Mouse (Mus musculus) kidney, adult 8-10 months (tissue): ENCODE results near the gene Igdcc4.

Experiments
- DNase-seq, 2 experiments: peaks; one replicate each; pipeline ENCODE4 v3.0.0; 2022

Gene Igdcc4

GRCm38 (mm10) chr9:65161188-65161587 is 59.9 kb downstream of the Igdcc4 start:
- no peak for DNase-seq

GRCm38 (mm10) chr9:65161881-65162280 is 60.6 kb downstream of the Igdcc4 start:
- no peak for DNase-seq

DNA sequence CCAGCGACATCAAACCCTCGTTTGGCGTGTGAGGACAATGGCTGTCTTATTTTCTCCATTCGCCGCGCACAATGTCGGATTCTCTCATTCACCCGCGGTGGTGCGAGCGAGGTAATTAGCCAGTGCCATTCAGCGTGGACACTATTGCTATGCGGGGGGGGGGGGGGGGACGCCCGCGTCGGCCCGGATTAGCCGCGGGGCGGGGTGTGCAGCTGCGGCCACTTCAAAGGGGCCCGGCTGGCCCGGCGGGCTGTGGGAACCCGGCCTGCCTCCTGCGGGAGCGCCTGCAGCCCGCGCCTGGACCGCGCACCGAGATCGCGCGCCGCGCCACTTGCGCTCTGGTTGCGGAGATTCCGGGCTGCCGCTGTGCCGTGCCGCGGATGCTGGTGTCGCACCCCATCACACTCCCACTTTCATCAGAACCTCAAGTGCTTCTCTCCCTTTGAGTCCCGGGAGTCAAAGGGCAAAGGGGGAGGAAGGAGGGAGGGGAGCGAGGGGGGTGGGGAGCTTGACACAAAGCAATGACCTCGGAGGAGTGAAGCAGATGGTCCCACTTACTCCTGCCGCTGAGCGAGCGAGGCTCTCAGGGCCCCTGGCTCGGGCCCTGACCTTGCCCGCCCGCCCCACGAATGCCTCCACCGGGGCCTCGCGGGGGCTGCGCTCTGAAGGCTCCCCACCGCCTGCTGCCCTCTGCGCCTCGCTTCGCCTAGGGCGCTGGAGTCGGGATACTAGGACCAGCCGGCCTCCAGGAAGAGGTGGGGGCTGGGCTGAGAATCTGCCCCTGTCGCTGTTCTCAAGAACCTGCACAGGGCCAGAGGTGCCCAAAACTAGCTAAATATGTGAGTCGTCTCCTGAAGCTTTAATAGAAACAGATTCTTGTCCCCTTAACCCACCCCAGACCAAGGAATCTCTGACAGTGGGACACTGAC is 61.7 kb downstream of the Igdcc4 start:
- DNase-seq: no peak

GRCm38 (mm10) chr9:65164870-65165269 is 63.6 kb downstream of the Igdcc4 start:
- no peak for DNase-seq

DNA sequence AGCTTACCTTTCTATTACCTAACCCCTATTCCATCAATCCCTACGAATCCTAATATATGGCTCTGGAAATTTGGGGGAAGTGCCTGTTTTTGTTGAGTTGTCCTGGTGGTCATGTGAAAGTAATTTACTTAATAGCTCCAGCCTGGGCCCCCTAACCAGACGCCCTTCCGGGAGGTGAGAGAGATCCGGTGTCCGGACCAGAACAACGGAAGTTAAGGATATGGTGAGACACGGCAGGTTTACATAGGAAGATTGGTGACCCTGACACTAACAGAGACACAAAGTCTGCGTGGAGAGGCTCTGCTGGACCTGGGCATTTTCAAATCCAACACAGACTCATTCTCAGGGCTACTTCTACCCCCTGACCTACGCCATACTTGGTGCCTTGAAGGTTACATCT is 65.1 kb downstream of the Igdcc4 start:
- no peak for DNase-seq

- no peak for DNase-seq
These were observed 67.2 kb downstream of the Igdcc4 start for GRCm38 (mm10) chr9:65168534-65168933.

- no peak for DNase-seq
These were observed 67.7 kb downstream of the Igdcc4 start for GRCm38 (mm10) chr9:65168952-65169351.

- no peak for DNase-seq
These were observed 71.4 kb downstream of the Igdcc4 start for GRCm38 (mm10) chr9:65172654-65173053.

DNA sequence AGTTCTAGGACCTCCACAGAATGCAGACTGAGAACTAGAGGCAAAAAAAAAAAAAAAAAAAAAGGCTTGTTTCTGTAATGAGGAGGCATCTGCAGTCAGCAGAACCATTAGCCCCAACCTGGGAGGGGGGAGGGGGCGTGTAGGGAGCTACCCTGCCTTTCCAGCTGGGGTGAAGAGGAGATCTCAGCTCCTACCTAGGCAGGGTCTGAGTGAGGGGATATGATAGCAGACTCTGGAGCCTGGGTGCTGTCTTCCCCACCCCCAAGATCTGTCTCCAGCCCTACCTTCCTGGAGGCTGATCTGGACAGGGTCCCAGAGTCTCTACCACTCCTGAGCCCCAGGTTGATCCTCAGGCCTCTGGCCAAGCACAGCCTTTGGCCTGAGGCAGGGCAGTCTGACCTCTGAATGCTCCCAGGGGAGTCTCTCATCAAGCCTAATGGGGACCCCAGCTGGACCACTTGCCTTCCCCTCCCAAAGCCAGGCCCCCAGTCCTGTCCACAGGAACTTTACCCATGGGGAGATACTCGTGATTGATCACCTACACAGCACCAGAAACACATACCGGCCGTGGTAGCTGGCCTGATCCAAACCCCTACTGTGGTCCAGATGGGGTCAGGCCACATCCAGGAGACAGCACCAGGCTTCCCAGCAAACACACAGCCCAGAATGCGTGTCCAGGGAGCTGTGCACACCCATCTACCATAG is 74.1 kb downstream of the Igdcc4 start:
- DNase-seq: no peak

DNA sequence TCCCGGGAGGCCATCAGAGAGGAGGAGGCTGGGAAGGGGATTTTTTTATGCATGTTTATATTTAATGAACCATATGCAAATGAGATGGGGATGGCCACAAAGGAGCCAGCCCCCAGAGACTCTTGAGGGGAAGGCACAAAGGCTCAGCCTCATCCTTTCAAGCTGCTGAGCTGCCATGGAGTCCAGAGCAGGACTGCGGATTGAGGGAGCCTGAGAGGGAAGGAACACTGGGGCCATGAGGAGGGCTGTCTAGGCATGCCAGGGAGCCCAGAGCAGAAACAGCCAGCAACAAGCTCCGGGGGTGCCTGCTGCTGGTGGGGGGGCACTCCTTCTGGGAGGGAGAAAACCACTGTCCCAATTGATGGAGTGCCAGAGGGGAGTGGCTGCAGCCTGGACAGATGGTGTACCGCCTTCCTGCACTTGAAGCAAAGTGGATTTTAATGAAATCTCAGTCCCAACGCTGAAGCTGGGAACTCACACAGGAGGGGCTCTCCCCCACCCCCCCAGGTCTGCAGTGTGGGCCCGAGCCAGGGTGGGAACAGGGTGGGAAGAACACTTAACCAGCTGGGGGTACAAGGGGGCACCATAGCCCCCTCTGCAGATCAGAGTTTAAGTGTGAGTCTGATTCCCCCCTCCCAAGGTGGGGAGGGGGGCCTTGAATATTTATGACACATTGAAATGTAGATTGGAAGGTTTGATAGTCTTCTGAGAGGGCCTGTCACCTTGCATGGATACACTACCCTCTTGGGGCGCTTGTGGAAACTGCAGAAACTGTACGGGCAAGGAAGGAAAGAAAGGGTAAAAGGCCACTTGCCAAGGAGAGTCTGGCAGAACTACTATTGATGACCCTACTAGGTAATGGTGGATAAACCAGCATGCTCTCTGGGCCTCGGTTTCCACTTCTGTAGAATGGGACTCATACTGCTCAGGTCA is 74.9 kb downstream of the Igdcc4 start:
- DNase-seq: no peak

- DNase-seq: no peak
These were observed 76.2 kb downstream of the Igdcc4 start for GRCm38 (mm10) chr9:65177497-65177896.

DNA sequence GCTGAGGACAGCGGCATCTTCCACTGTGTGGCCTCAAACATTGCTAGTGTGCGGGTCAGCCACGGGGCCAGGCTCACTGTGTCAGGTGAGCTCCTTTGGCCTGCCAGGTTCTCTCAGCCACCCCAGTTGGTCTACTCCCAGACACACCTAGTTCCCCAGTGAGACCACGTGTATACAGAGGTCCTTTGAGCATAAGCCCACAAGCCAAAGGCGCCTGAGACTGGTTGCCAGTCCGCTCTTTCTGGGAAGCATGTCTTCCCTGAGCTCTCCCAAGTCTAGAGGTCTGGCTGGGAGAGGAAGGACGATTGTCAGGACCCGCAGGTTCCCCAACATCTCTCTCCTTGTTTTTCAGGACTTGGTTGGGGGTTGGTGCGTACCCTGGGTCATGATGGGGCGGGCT is 76.6 kb downstream of the Igdcc4 start:
- no peak for DNase-seq

- DNase-seq: no peak
These were observed 77.3 kb downstream of the Igdcc4 start for GRCm38 (mm10) chr9:65178336-65179213.

GRCm38 (mm10) chr9:65179817-65180624 is 78.7 kb downstream of the Igdcc4 start:
- DNase-seq: no peak
